Mouse (Mus musculus): ENCODE results near the gene Lhx5.
A peak's percentile ranks its signal among the peaks of the same experiment; 100 is the strongest.

Gene Lhx5

GRCm38 (mm10) chr5:120431649-120432485, at the start of gene Lhx5:
TSS of gene Lhx5 (plus strand) at chr5:120431699.
- peak in 1 of 2 experiments; percentile 33 for DNase-seq (ENCODE audit: low spot score in 2 of 2)

- DNase-seq (ENCODE audit: low spot score in 2 of 2): peak in 1 of 2 experiments; percentile 11
Observed at GRCm38 (mm10) chr5:120386361-120386760, 45.1 kb upstream of the Lhx5 start.

GRCm38 (mm10) chr5:120388765-120389164, 42.7 kb upstream of the Lhx5 start:
- DNase-seq (ENCODE audit: low spot score in 2 of 2): no peak

GRCm38 (mm10) chr5:120389973-120390372, 41.5 kb upstream of the Lhx5 start:
- DNase-seq (ENCODE audit: low spot score in 2 of 2): no peak

- DNase-seq (ENCODE audit: low spot score in 2 of 2): no peak
Observed at GRCm38 (mm10) chr5:120393871-120394667, 37.4 kb upstream of the Lhx5 start.

GRCm38 (mm10) chr5:120397988-120398387, 33.5 kb upstream of the Lhx5 start:
- no peak for DNase-seq (ENCODE audit: low spot score in 2 of 2)

- DNase-seq (ENCODE audit: low spot score in 2 of 2): no peak
Observed at GRCm38 (mm10) chr5:120404831-120405591, 26.5 kb upstream of the Lhx5 start.

GRCm38 (mm10) chr5:120408933-120409332, 22.6 kb upstream of the Lhx5 start:
- DNase-seq (ENCODE audit: low spot score in 2 of 2): no peak

GRCm38 (mm10) chr5:120409385-120410378, 21.8 kb upstream of the Lhx5 start:
- DNase-seq (ENCODE audit: low spot score in 2 of 2): peak in 1 of 2 experiments; percentile 60

GRCm38 (mm10) chr5:120413436-120413835, 18.1 kb upstream of the Lhx5 start:
- no peak for DNase-seq (ENCODE audit: low spot score in 2 of 2)

- DNase-seq (ENCODE audit: low spot score in 2 of 2): peak in 1 of 2 experiments; percentile 41
Observed at GRCm38 (mm10) chr5:120420106-120420505, 11.4 kb upstream of the Lhx5 start.

GRCm38 (mm10) chr5:120424039-120424438, 7.5 kb upstream of the Lhx5 start:
- DNase-seq (ENCODE audit: low spot score in 2 of 2): no peak

GRCm38 (mm10) chr5:120424657-120425056, 6.8 kb upstream of the Lhx5 start:
- no peak for DNase-seq (ENCODE audit: low spot score in 2 of 2)

- DNase-seq (ENCODE audit: low spot score in 2 of 2): no peak
Observed at GRCm38 (mm10) chr5:120425711-120426110, 5.8 kb upstream of the Lhx5 start.

- no peak for DNase-seq (ENCODE audit: low spot score in 2 of 2)
Observed at GRCm38 (mm10) chr5:120426572-120426971, 4.9 kb upstream of the Lhx5 start.

- DNase-seq (ENCODE audit: low spot score in 2 of 2): no peak
Observed at GRCm38 (mm10) chr5:120427451-120427938, 4.0 kb upstream of the Lhx5 start.

- no peak for DNase-seq (ENCODE audit: low spot score in 2 of 2)
Observed at GRCm38 (mm10) chr5:120428189-120428838, 3.2 kb upstream of the Lhx5 start.

- DNase-seq (ENCODE audit: low spot score in 2 of 2): no peak
Observed at GRCm38 (mm10) chr5:120428990-120429389, 2.5 kb upstream of the Lhx5 start.

GRCm38 (mm10) chr5:120429692-120430091, 1.8 kb upstream of the Lhx5 start:
- DNase-seq (ENCODE audit: low spot score in 2 of 2): no peak

GRCm38 (mm10) chr5:120431001-120431583, 407 bp upstream of the Lhx5 start:
- no peak for DNase-seq (ENCODE audit: low spot score in 2 of 2)
